Mouse (Mus musculus): ENCODE results near the gene Hbp1. TPM values are rescaled to one million over a fixed set of nuclear protein-coding genes. Genes with fewer than 3 reads are reported as not detected.

Hbp1 gene
- polyA plus RNA-seq, 1 experiment from 2014 or later = 116 TPM

DNA sequence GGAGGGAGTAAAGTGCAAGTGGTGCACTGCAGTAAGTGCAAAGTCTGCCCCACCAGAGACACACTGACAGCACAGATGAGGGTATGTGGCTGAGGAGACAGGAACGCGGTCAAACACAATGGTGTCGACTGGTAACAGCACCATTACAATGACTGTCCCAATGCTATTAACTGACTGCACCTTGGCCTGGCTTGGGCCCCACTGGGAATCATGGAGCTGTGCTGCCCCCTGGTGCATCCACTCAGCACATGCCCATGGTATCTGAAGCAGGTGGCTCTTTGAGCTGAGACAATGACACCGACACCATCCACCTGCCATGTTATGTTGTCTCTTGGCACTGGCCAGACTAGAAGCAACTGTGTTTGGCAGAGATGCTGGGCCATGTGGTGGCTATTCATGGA lies 23.7 kb downstream of the Hbp1 start:
- no peak overlapping the region for H3K9ac ChIP-seq (ENCODE audit: low read depth, low read length)
- peaks cover 65% of the 10 kb centered on the region for H3K36me3 ChIP-seq (ENCODE audit: control insufficient read depth, insufficient read depth, low read length)
- H3K27me3 ChIP-seq (replicated peaks; ENCODE audit: control insufficient read depth, insufficient read depth, low read length) = no peaks in the 10 kb centered on the region
- H3K4me2 ChIP-seq (ENCODE audit: low read depth, low read length) = no peak overlapping the region
- H3K27ac ChIP-seq (replicated peaks; ENCODE audit: low read depth, low read length) = no peak overlapping the region
- 63% methylated on average over 4 of the region's 4 CpGs for WGBS
- H3K9me3 ChIP-seq (ENCODE audit: control insufficient read depth, low read length) = no peaks in the 10 kb centered on the region
- no peak overlapping the region for H3K4me3 ChIP-seq (ENCODE audit: low read depth, low read length)
- ATAC-seq (ENCODE audit: low read depth) (peak; percentile 76), DNase-seq (ENCODE audit: low spot score) (peak; percentile 54)
- H3K4me1 ChIP-seq (ENCODE audit: control insufficient read depth, insufficient read depth, low read length) = no peaks in the 10 kb centered on the region

DNA sequence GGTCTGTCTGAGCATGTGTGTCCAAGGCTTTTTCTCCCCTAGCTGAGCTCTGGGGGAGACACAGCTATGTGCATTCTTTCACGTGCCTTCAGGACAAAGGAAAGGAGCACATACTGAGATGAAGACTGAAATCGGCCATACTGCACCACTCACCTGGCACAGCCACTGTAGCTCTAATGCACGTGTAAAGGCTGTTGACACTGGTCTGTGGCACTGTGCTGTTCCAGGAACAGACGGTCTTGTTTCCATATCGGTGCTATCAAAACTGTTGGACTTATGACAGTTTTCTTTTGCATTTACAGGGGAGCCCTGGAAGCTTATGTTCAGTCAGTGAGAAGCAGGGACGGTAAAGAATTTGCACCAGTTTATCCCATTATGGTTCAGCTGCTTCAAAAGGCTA lies 25.0 kb downstream of the Hbp1 start:
- ATAC-seq (ENCODE audit: low read depth) = no peak
- no peak overlapping the region for H3K4me3 ChIP-seq (ENCODE audit: low read depth, low read length)
- H3K36me3 ChIP-seq (ENCODE audit: control insufficient read depth, insufficient read depth, low read length) = peaks cover 52% of the 10 kb centered on the region

DNA sequence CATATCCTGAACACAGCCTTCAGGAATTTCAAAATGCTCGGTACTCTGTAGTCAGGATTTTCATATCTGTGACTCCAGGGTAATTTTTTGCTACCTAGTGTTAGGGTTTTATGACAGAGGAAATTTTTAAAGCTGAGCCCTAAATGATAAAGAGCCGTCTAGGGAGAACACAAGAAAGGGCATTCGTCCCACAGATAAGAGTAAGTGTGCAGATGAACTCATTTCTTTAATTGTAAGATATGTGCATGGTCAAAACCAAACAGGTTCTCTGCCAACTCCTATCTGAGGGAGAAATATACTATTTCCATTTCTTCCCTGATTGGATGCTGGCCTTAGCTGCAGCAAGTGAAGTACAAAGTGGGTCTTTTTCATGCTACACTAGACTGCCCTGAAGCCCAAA lies 26.2 kb downstream of the Hbp1 start:
- WGBS = 85% methylated on average over 3 of the region's 3 CpGs
- Histone ChIP-seq H3K36me3 (ENCODE audit: control insufficient read depth, insufficient read depth, low read length) (peaks cover 46% of the 10 kb centered on the region), H3K9ac (ENCODE audit: low read depth, low read length) (no peak overlapping the region)

More for the DNA sequence above, 25.0 kb downstream of the Hbp1 start:
- Histone ChIP-seq H3K27me3 (replicated peaks; ENCODE audit: control insufficient read depth, insufficient read depth, low read length) (no peaks in the 10 kb centered on the region), H3K4me2 (ENCODE audit: low read depth, low read length) (no peak overlapping the region), H3K9ac (ENCODE audit: low read depth, low read length) (no peak overlapping the region), H3K27ac (replicated peaks; ENCODE audit: low read depth, low read length) (no peak overlapping the region), H3K4me1 (ENCODE audit: control insufficient read depth, insufficient read depth, low read length) (no peaks in the 10 kb centered on the region), H3K9me3 (ENCODE audit: control insufficient read depth, low read length) (no peaks in the 10 kb centered on the region)
- no peak for DNase-seq (ENCODE audit: low spot score)
- 79% methylated on average over 6 of the region's 6 CpGs for WGBS

DNA sequence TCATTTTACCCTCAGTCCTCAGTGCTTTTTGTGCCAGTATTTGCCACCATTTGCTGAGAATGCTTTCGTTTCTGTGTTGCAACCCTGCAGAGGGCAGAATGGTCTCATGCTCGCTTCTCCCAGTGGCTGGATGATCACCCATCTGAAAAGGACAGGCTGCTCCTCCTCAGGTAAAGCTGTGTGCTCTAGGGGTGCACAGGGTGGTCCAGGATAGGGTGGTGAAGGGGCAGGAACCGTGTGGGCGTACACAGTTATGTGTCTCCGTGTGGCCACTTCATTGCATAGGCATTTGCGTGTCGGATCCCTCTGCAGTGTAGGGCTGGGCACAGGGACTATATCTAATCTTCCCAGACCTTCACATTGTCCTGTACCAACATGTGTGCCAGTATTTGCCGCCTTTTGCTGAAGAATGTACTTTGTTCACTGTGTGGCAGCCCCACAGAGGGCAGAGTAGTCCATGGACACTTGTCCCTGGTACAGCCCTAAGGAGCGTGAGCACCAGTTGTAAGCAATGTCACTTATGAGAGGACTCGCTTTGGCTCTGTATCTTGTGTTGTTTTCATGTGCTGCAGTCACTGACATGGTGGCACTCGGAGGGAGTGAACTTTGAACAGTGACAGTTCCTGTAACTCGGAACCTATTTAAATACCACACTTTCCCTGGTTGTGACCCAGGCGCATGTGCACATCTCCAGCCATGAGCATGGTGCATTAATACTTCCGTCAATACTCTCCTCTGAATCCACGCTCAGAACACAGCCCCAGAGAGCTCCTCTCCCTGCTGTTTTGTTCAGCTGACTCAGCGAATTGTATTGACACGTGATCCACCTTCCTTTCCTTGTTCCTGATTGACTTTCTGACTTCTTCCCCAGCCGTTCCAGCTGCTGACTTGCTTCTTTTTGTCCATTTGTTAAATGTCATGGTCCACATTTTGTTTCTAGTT lies 29.6 kb downstream of the Hbp1 start:
- Histone ChIP-seq H3K36me3 (ENCODE audit: control insufficient read depth, insufficient read depth, low read length) (peaks cover 22% of the 10 kb centered on the region), H3K9ac (ENCODE audit: low read depth, low read length) (no peak overlapping the region; the same call in 1 of the 2 replicates), H3K27me3 (replicated peaks; ENCODE audit: control insufficient read depth, insufficient read depth, low read length) (no peaks in the 10 kb centered on the region), H3K27ac (replicated peaks; ENCODE audit: low read depth, low read length) (no peak overlapping the region), H3K9me3 (ENCODE audit: control insufficient read depth, low read length) (no peaks in the 10 kb centered on the region), H3K4me2 (ENCODE audit: low read depth, low read length) (no peak overlapping the region), H3K4me1 (ENCODE audit: control insufficient read depth, insufficient read depth, low read length) (no peaks in the 10 kb centered on the region), H3K4me3 (ENCODE audit: low read depth, low read length) (no peak overlapping the region)
- 76% methylated on average over 18 of the region's 18 CpGs for WGBS
- ATAC-seq (ENCODE audit: low read depth) (no peak), DNase-seq (ENCODE audit: low spot score) (no peak)

More for the DNA sequence above, 26.2 kb downstream of the Hbp1 start:
- H3K9me3 ChIP-seq (ENCODE audit: control insufficient read depth, low read length) = no peaks in the 10 kb centered on the region
- no peak overlapping the region for H3K27ac ChIP-seq (replicated peaks; ENCODE audit: low read depth, low read length)
- H3K4me3 ChIP-seq (ENCODE audit: low read depth, low read length) = no peak overlapping the region
- no peaks in the 10 kb centered on the region for H3K4me1 ChIP-seq (ENCODE audit: control insufficient read depth, insufficient read depth, low read length)
- no peak overlapping the region for H3K4me2 ChIP-seq (ENCODE audit: low read depth, low read length)
- H3K27me3 ChIP-seq (replicated peaks; ENCODE audit: control insufficient read depth, insufficient read depth, low read length) = no peaks in the 10 kb centered on the region
- ATAC-seq (ENCODE audit: low read depth) = no peak
- DNase-seq (ENCODE audit: low spot score) = no peak

DNA sequence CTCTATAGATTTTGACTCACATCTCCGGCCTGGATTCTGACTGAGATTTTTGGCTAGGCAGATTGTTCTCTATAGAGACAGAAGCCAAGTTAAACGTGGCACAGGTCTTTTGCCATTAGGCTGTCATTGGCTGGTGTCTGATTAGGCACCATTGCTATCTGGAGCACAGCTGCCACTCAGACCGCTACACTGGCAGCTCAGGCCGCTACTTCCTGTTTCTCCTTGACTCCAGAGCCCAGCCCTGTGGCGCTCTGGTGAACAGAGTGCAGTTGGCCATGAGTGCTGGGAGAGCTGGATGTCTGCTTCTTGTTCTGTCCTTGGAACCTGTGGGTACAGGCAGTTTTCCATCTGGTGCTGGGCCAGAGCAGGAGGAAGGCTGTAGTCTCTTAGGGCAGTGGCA lies 33.1 kb downstream of the Hbp1 start:
- Histone ChIP-seq H3K27me3 (replicated peaks; ENCODE audit: control insufficient read depth, insufficient read depth, low read length) (no peaks in the 10 kb centered on the region), H3K27ac (replicated peaks; ENCODE audit: low read depth, low read length) (no peak overlapping the region), H3K4me3 (ENCODE audit: low read depth, low read length) (no peak overlapping the region), H3K4me2 (ENCODE audit: low read depth, low read length) (no peak overlapping the region), H3K9ac (ENCODE audit: low read depth, low read length) (no peak overlapping the region), H3K9me3 (ENCODE audit: control insufficient read depth, low read length) (no peaks in the 10 kb centered on the region), H3K4me1 (ENCODE audit: control insufficient read depth, insufficient read depth, low read length) (no peaks in the 10 kb centered on the region), H3K36me3 (ENCODE audit: control insufficient read depth, insufficient read depth, low read length) (0 out of 2 replicates have a peak, but pooled peaks cover 4% of the 10 kb centered on the region)
- ATAC-seq (ENCODE audit: low read depth) (no peak), DNase-seq (ENCODE audit: low spot score) (peak; percentile 19)
- WGBS = 76% methylated on average over 5 of the region's 5 CpGs

DNA sequence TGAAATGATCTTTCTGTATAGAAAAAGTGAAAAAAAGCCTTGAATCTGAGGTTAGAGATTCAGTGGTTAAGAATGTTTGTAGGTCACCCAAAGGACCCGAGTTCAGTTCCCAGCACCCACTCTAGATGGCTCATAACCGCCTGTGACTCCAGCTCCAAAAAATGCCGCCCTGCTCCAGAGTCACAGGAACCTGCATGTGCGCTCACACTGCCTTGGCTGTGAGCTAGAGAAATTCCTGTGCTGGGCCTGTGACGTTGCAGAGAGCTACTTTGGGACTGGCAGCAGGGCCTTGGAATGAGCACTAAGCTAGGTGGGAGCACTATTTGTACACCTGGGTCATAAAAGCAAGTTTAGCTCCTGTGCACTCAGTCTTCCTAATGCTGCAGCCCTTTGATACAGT lies 33.6 kb downstream of the Hbp1 start:
- H3K27ac ChIP-seq (replicated peaks; ENCODE audit: low read depth, low read length) = no peak overlapping the region
- H3K9me3 ChIP-seq (ENCODE audit: control insufficient read depth, low read length) = no peaks in the 10 kb centered on the region
- DNase-seq (ENCODE audit: low spot score) (no peak), ATAC-seq (ENCODE audit: low read depth) (no peak)
- 97% methylated on average over 5 of the region's 5 CpGs for WGBS
- no peaks in the 10 kb centered on the region for H3K27me3 ChIP-seq (replicated peaks; ENCODE audit: control insufficient read depth, insufficient read depth, low read length)
- H3K4me3 ChIP-seq (ENCODE audit: low read depth, low read length) = no peak overlapping the region
- no peak overlapping the region for H3K4me2 ChIP-seq (ENCODE audit: low read depth, low read length)
- no peaks in the 10 kb centered on the region for H3K4me1 ChIP-seq (ENCODE audit: control insufficient read depth, insufficient read depth, low read length)
- H3K9ac ChIP-seq (ENCODE audit: low read depth, low read length) = no peak overlapping the region
- 0 out of 2 replicates have a peak, but pooled peaks cover 3% of the 10 kb centered on the region for H3K36me3 ChIP-seq (ENCODE audit: control insufficient read depth, insufficient read depth, low read length)

DNA sequence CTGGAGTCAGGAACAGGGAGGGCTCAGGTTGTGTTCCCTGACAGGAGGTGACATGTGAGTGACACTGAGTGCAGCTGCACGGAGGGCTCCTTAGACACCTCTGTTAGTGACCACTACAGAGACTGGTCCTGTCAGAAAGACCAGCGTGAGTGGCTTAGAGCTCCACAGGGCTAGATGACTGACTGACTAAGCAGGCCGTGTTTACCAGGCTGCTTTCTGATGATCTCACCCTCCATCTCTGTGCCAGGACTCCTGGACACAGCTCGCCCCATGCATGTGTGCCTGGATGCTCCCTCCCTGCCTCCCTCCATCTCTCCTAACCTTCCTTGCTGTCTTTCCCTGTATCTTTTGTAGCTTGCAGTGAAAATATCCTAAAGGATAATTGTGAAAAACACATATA lies 36.7 kb downstream of the Hbp1 start:
- Histone ChIP-seq H3K27ac (replicated peaks; ENCODE audit: low read depth, low read length) (no peak overlapping the region), H3K9ac (ENCODE audit: low read depth, low read length) (no peak overlapping the region), H3K9me3 (ENCODE audit: control insufficient read depth, low read length) (no peaks in the 10 kb centered on the region), H3K36me3 (ENCODE audit: control insufficient read depth, insufficient read depth, low read length) (no peaks in the 10 kb centered on the region), H3K27me3 (replicated peaks; ENCODE audit: control insufficient read depth, insufficient read depth, low read length) (no peaks in the 10 kb centered on the region), H3K4me2 (ENCODE audit: low read depth, low read length) (no peak overlapping the region), H3K4me1 (ENCODE audit: control insufficient read depth, insufficient read depth, low read length) (no peaks in the 10 kb centered on the region), H3K4me3 (ENCODE audit: low read depth, low read length) (no peak overlapping the region)
- DNase-seq (ENCODE audit: low spot score) (no peak), ATAC-seq (ENCODE audit: low read depth) (no peak)
- 62% methylated on average over 4 of the region's 4 CpGs for WGBS

DNA sequence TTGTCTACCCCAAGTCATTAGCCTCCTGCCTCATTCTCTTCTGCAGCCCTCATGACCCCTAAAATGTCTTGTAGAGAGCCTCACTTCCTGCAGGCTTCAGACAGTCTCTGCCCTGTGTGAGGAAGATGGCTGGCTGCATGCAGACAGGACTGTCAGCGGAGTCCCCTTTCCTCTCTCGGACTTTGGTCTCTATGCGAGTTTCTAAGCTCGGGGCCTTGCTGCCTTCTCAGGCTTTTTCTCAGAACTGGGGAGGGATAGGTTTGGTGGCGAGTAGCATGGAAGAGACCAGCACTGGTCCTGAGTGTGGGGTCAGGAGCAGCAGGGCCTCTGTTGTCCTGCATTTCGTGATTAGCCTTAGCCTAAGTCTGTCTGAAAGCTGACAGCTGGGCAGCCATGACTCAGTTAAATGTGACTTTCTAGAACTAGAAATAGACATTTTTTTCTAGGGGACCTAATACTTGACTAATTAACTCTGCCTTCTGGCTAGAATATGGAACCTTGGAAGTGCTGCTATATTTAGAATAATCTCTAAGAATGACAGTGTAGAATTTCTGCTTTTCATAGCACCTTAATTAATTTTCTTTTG lies 37.3 kb downstream of the Hbp1 start:
- Histone ChIP-seq H3K27me3 (replicated peaks; ENCODE audit: control insufficient read depth, insufficient read depth, low read length) (no peaks in the 10 kb centered on the region), H3K9ac (ENCODE audit: low read depth, low read length) (no peak overlapping the region), H3K4me2 (ENCODE audit: low read depth, low read length) (no peak overlapping the region), H3K4me1 (ENCODE audit: control insufficient read depth, insufficient read depth, low read length) (no peaks in the 10 kb centered on the region), H3K9me3 (ENCODE audit: control insufficient read depth, low read length) (no peaks in the 10 kb centered on the region), H3K27ac (replicated peaks; ENCODE audit: low read depth, low read length) (no peak overlapping the region), H3K4me3 (ENCODE audit: low read depth, low read length) (no peak overlapping the region), H3K36me3 (ENCODE audit: control insufficient read depth, insufficient read depth, low read length) (no peaks in the 10 kb centered on the region)
- DNase-seq (ENCODE audit: low spot score) (no peak), ATAC-seq (ENCODE audit: low read depth) (no peak)
- 81% methylated on average over 6 of the region's 6 CpGs for WGBS

Measured in embryonic facial prominence, embryonic 14.5 days (tissue).